Mouse (Mus musculus) layer of hippocampus, adult 11-12 months (tissue): ENCODE measurements around the gene Ndufa10.

Experiments
- DNase-seq: peaks from one replicate; pipeline ENCODE4 v3.0.0; 2022; ENCODE audit warnings: low spot score

The Ndufa10 gene

DNA sequence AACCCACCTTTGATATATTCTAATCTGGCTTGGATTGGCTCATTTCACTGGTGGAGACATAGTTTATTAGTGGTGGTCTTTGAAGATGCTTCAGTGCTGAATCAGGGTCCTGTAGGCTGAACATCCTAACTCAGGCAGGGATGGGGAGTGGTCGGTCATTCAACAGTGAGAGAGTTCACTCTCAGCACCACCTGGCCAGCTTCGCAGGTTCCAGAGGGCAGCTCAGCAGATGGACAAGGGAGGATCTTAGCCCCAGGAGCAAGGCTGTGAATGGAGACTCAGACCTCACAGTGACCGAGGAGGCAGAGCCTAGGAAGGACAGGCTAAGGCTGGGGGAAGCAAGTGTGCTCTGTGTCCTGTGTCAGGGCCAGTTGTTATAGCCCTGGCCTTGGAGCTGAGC lies 42.2 kb downstream of the Ndufa10 start:
- no peak for DNase-seq

DNA sequence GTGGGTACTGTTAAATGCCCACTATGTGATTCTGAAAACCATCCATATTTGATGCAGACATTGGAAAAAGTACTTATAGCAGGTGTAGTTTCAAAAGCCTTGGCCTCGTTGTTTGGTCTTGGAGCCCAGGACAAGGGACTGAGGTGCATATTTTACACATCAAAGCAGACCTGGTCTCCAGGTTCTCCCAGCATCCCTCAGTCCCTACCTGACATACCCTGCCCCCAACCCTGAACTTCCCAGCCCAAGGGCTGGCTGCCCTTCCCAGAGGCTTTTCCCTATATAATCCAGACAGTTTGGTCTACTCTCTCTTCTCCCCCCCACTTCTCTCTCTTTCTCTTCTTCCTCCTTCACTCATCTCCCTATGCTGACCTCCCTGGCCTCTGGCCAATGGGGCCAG lies 42.7 kb downstream of the Ndufa10 start:
- DNase-seq = no peak

DNA sequence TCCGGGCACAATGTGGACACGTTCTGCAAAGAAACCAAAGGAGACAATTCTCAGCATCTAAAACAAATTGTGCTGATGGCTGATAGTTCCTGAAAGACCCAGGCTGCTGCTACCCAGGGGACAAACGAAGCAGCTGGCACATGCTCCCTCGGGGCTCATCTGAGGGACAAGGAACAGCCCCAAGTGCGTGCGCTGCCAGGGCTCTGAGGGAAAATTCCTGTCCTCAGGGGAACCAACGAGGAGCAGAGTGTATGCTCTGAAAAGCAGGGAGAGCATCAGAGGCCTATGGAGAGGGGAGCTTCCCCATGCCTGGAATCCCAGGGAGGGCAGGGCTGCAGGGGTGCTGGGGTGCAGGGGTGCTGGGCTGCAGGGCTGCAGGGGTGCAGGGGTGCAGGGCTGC lies 48.9 kb downstream of the Ndufa10 start:
- DNase-seq = no peak

DNA sequence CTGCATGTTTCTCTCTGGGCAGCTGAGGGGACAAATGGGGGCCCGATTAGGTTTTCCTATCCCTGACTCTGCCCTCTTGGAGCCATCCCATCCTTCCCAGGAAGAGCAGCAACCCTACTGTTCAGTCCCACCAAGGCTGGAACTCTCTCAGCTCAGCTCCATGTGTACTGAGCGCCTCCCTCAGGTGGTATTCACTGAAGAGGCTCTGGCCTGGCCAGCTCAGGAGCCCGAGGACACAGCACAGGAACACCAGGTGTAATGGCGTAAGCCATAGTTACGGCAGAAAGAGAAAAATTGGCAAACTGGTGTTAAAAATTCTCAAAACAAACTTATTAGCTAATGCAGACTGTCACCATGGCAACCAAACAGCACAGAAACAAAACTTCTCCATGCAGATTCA lies 68.5 kb downstream of the Ndufa10 start:
- no peak for DNase-seq

DNA sequence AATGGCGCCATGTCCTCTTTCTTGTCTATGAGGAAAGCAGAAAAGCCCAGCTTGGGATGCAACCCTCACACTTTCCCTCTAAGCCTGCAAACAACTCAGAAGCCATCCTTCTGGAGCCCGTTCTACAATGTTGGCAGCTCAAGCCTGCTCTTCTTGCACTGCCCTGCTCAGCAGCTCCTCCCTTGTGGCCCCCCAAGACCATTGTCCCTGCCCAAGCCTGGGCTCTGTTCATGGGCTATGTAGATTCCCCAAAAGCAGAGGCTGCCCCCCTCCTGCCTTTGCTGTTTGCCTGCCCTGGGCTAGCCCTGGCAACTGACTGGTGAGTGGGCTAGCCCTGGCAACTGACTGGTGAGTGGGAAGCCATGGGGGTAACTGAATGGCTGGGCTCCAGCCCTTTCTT lies 73.1 kb downstream of the Ndufa10 start:
- no peak for DNase-seq

DNA sequence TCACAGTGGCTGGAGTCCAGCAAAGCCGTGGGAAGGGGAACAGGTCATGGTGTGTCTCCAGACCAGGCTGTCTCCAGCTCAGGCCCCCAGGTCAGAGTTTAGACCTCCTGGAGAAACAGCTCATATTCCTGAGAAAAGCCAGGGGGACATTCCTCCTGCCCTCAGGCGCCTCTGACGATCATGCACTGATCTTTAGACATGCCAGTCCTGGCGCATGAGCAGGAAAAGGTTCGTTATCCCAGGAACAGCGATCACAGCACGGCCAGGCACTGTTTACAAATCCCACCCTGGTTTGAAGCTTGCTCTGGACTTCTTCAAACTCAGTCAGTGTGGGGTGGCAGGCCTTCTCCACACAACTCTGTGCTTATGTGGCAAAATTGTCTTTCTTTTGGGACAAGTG lies 75.1 kb downstream of the Ndufa10 start:
- DNase-seq = no peak

DNA sequence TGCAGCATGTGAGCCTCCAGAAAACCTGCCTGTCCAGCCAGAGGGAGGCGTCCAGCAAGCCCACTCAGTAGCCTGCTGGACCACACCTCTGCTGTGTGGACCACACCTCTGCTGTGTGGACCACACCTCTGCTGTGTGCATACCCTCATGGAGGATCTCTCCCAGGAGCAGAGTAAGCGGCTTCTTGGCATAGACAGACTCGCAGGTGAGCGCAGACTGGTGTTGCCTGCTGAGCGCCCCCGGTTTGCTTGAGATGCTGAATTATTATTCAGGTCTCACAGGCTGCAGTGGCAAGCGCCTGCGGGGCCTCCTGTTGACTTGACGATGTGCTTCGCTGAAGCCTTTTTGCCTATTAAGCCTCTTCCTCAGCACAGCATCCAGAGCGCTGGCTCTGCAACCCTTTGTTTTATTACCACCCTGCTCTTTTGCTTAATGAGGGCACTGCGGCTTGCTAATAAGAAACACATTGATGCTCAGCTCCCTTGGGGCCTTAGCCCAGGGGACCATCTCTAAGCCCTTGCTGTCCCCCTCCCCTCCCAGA lies 76.1 kb downstream of the Ndufa10 start:
- no peak for DNase-seq

DNA sequence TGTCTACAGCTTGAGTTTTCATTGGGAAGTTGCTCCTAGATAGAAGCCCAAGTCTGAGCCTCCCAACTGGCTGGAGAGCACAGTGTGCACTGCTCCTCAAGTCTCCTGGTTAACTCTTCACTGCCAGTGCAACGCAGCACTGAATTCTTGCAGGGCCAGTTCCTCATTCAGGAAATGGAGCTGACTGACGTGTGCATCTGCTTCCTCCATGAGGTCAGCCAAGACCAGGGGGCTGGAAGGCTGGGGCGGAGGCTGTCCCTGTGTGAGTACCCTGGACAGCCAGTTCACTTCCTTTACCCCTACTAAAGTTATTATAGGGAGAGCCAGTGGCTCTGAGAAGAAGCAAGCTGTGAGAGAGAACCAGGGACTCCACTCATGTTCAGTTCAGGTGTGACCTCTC lies 79.4 kb downstream of the Ndufa10 start:
- DNase-seq = no peak

DNA sequence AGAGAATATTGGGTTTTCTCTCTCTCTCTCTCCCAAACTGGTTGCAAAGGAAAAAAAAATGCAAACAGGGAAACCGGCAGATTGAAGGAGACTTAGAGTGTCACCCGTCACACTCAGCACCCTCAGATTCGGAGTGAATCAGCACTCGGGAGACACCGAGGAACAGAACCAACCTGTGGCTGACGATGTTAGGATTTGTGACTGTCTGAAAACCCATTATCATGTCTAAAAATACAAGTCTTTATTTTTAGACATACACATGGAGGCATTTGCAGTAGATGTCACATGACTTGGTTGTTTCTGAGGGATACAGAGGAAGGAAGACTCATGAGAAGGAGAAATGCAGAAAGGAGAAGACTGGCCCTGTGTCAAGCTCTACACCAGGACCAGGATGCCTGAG lies 80.5 kb downstream of the Ndufa10 start:
- no peak for DNase-seq
